Mouse (Mus musculus) T-helper 17 cell (primary cell): ENCODE data around the gene Arl15.

ENCODE experiments used
- in situ Hi-C, 2 experiments: fragments of 300-600 bp; cut with MboI, MseI; formaldehyde crosslinking; loops; 1 replicate in 1 of 2; 2 replicates in 1 of 2; pipeline ENCODE4 v1.15.1; 2025; ENCODE audit warnings: high pct_unique_total_duplicates in 2 of 2

Gene Arl15

GRCm38 (mm10) chr13:113976936-113977335 is 182.6 kb downstream of the Arl15 start:
- in situ Hi-C loops, result no loop called here

- in situ Hi-C loops, result no loop called here
Measured at GRCm38 (mm10) chr13:113980739-113981460, 186.6 kb downstream of the Arl15 start.

GRCm38 (mm10) chr13:113981461-113982000 is 187.2 kb downstream of the Arl15 start:
- in situ Hi-C loops, result no loop called here

- in situ Hi-C loops, result no loop called here
Measured at GRCm38 (mm10) chr13:113983633-113984032, 189.3 kb downstream of the Arl15 start.

- in situ Hi-C loops, result no loop called here
Measured at GRCm38 (mm10) chr13:113984491-113984890, 190.2 kb downstream of the Arl15 start.

GRCm38 (mm10) chr13:113986864-113987562 is 192.7 kb downstream of the Arl15 start:
- in situ Hi-C loops, result no loop called here

GRCm38 (mm10) chr13:113990247-113990646 is 195.9 kb downstream of the Arl15 start:
- in situ Hi-C loops, result no loop called here

- in situ Hi-C loops, result no loop called here
Measured at GRCm38 (mm10) chr13:113990701-113991100, 196.4 kb downstream of the Arl15 start.

GRCm38 (mm10) chr13:113993066-113993465 is 198.8 kb downstream of the Arl15 start:
- in situ Hi-C loops, result no loop called here

GRCm38 (mm10) chr13:113994586-113994985 is 200.3 kb downstream of the Arl15 start:
- in situ Hi-C loops, result no loop called here

GRCm38 (mm10) chr13:113995490-113996236 is 201.4 kb downstream of the Arl15 start:
- in situ Hi-C loops, result no loop called here

GRCm38 (mm10) chr13:113998811-113999210 is 204.5 kb downstream of the Arl15 start:
- in situ Hi-C loops, result no loop called here

- in situ Hi-C loops, result no loop called here
Measured at GRCm38 (mm10) chr13:114003463-114003862, 209.2 kb downstream of the Arl15 start.

GRCm38 (mm10) chr13:114004191-114004590 is 209.9 kb downstream of the Arl15 start:
- in situ Hi-C loops, result no loop called here

- in situ Hi-C loops, result no loop called here
Measured at GRCm38 (mm10) chr13:114009786-114010185, 215.5 kb downstream of the Arl15 start.

GRCm38 (mm10) chr13:114010521-114010920 is 216.2 kb downstream of the Arl15 start:
- in situ Hi-C loops, result no loop called here

- in situ Hi-C loops, result no loop called here
Measured at GRCm38 (mm10) chr13:114011019-114011418, 216.7 kb downstream of the Arl15 start.

GRCm38 (mm10) chr13:114017928-114018327 is 223.6 kb downstream of the Arl15 start:
- in situ Hi-C loops, result no loop called here

- in situ Hi-C loops, result no loop called here
Measured at GRCm38 (mm10) chr13:114023541-114023940, 229.2 kb downstream of the Arl15 start.

- in situ Hi-C loops, result no loop called here
Measured at GRCm38 (mm10) chr13:114026306-114026705, 232.0 kb downstream of the Arl15 start.

- in situ Hi-C loops, result no loop called here
Measured at GRCm38 (mm10) chr13:114026751-114027150, 232.4 kb downstream of the Arl15 start.

GRCm38 (mm10) chr13:114048071-114048470 is 253.8 kb downstream of the Arl15 start:
- in situ Hi-C loops, result no loop called here
